Mouse (Mus musculus) olfactory bulb, adult 2 months (tissue): ENCODE data around the gene Lsm2.

ENCODE experiments used
- CTCF ChIP-seq: fragments of 200-500 bp; IDR thresholded peaks from 2 replicates; pipeline ENCODE4 v1.5.1; 2012; ENCODE audit warnings: low read depth, mild to moderate bottlenecking, low read length, moderate library complexity; ENCODE audit not compliant: insufficient read depth
- POLR2A ChIP-seq: fragments of 200-500 bp; IDR thresholded peaks from 2 replicates; pipeline ENCODE4 v1.6.1; 2012; ENCODE audit warnings: mild to moderate bottlenecking, low read depth, low read length, moderate library complexity; ENCODE audit not compliant: insufficient read depth

DNA sequence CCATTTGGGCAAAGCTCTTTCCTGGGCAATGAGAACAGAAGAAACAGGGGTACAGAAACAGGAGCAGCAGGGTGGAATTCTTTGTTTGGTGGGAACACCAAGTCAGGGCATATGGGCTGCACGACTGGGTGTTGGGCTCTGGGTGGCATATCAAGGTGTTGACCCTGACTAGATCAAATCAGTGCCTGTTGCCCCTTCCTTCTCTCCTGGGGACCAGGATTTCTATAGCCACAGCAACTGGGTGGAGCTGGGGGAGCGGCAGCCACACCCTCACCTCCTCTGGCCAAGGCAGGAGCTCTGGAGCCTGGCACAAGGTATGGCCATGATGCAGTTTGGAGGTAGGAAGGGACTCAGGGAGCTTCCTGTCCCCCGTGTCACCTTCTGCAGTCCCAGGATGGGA is 36.5 kb downstream of the Lsm2 start:
- TF ChIP-seq POLR2A (no peak), CTCF (no peak)
